Mouse (Mus musculus) forebrain, postnatal 0 days (tissue): ENCODE results near the gene Dennd1b. TPM values are rescaled to one million over a fixed set of nuclear protein-coding genes. Genes with fewer than 3 reads are reported as not detected.
A peak's percentile ranks its signal among the peaks of the same experiment; 100 is the strongest.

Experiments
- ATAC-seq: fragments of 200-750 bp; cut with Nextera tagmentation; 2 replicates; pipeline ENCODE4 v1.8.0; 2017; ENCODE audit warnings: mild to moderate bottlenecking, moderate library complexity
- DNase-seq: peaks from one replicate; pipeline ENCODE4 v3.0.0-alpha.2; 2015
- H3K27ac ChIP-seq: fragments of 300-500 bp; sonication (generic); 2 replicates; pipeline ENCODE4 v1.5.1; 2014; ENCODE audit warnings: low read depth, mild to moderate bottlenecking, antibody characterized with exemption, low read length, moderate library complexity, mixed read lengths
- H3K27me3 ChIP-seq: fragments of 300-500 bp; sonication (generic); 2 replicates; pipeline ENCODE4 v1.6.1; 2014; ENCODE audit warnings: mild to moderate bottlenecking, low read length, mixed read lengths; ENCODE audit not compliant: insufficient read depth
- H3K36me3 ChIP-seq: fragments of 300-500 bp; sonication (generic); 2 replicates; pipeline ENCODE4 v1.6.1; 2014; ENCODE audit warnings: mild to moderate bottlenecking, moderate library complexity; ENCODE audit not compliant: insufficient read depth
- H3K4me1 ChIP-seq: fragments of 300-500 bp; sonication (generic); 2 replicates; pipeline ENCODE4 v1.6.1; 2014; ENCODE audit warnings: antibody characterized with exemption; ENCODE audit not compliant: insufficient read depth
- H3K4me2 ChIP-seq: fragments of 300-500 bp; sonication (generic); 2 replicates; pipeline ENCODE4 v1.6.1; 2014; ENCODE audit warnings: low read depth, mild to moderate bottlenecking, moderate library complexity
- H3K4me3 ChIP-seq: fragments of 300-500 bp; sonication (generic); 2 replicates; pipeline ENCODE4 v1.5.1; 2014; ENCODE audit warnings: low read depth, low read length, mixed read lengths
- H3K9ac ChIP-seq: fragments of 300-500 bp; sonication (generic); 2 replicates; pipeline ENCODE4 v1.6.1; 2014; ENCODE audit warnings: mild to moderate bottlenecking
- H3K9me3 ChIP-seq: fragments of 300-500 bp; sonication (generic); 2 replicates; pipeline ENCODE4 v1.6.1; 2016; ENCODE audit warnings: low read length
- CTCF ChIP-seq: sonication (generic); IDR thresholded peaks from 2 replicates; pipeline ENCODE4 v1.5.1; 2016; ENCODE audit warnings: antibody characterized with exemption, control low read depth, low read depth
- WGBS: fragments of 180-500 bp; shearing (Covaris S2); extraction: QIAGEN DNeasy Blood & Tissue Kit; methylation state at CpG from one replicate; pipeline ENCODE4 v1.1.7; 2014; 5-methylcytosine and 5-hydroxymethylcytosine counted together
- polyA plus RNA-seq: library from polyadenylated mRNA; unstranded; fragments of >200 nt; fragmentation: Nextera tagmentation; extraction: Ambion mirVana; gene quantifications from 2 replicates; pipeline ENCODE4 v1.2.1, GENCODE M21; 2015
- total RNA-seq: library from RNA; depleted of rRNA; stranded (reverse); fragments of >200 nt; gene quantifications from 2 replicates; pipeline ENCODE4 v1.2.3, GENCODE M21; 2014

Gene Dennd1b
- total and polyA plus RNA-seq, 2 experiments from 2014 or later, result 5.6 to 12.0 TPM

DNA sequence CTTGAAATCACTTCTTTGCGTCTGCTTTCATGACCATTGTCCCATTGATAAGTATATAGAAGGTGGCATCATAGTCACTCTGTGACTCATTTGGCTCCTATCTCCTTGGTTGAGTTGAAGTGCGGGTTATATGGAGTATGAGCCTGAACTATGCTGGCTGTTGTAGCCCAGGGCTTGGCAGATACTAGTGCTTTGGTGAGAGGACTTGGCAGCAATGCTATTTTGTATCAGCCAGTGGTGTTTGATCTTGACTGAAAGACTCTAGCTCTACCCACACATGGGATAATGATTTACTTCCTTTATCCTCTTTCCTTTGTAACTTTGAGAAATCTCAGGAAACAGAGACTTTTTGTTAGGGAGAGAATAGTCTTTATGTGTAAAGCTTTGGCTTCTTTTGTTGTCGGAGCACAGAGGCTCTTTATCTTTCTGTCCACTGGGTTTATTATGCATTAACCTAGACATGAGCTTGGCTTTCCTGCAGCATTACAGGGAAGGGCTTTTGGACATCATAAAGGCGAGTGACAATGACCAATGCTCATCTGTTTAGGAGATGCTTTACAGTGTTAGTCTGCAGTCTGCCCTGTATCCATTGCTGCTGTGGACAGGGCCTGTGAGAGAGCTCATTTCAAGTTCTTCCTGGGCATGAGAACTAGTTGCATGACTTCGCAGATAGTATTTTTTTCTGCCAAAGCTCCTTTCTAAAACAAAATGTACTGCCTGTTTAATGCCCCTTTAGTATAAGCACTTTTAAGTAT, 29.3 kb downstream of the Dennd1b start:
- ATAC-seq (peak; percentile 51), DNase-seq (no peak)
- Histone ChIP-seq H3K4me1 (no peaks in the 10 kb centered on the region), H3K27ac (no peak overlapping the region), H3K4me3 (no peak overlapping the region), H3K27me3 (no peaks in the 10 kb centered on the region), H3K9me3 (no peaks in the 10 kb centered on the region), H3K36me3 (no peaks in the 10 kb centered on the region), H3K9ac (no peak overlapping the region), H3K4me2 (no peak overlapping the region)
- WGBS, result 49% methylated on average over 5 of the region's 5 CpGs
- no peak for TF ChIP-seq CTCF

DNA sequence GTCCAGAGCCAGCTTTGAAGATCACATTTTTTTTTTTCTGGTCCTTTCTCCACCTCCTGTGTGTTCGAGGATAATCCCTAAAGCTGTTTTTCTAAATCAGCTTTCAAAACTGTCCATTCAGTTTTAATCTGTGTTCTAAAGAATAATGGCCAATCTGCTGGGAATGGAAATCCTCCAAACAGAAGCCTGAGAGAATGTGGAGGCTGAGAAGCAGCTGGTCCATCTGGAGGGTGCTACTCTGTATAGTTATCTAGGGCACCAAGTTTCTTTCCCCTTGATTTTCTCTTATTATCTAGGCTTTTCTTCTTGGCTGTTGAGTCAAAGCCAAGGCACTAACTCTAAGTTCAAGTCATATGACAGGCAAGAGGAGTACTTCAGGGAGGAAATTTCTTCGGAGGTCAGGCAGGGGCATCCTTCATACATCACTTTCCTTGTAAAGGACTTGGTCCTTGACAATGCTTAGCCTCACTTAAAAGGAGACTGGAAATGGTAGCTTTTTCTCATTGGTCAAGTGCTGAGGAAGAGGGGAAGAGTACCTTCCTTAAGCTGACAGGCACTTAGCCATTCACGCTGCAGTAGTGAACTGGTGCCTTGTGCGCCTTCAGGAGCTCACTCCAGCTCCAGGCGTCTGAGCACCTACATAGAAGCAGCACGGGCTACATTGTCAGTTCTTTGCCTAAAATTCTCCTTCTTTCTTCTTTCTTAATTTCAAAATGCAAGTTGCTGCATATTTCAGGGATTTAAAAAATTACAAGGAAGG, 32.6 kb downstream of the Dennd1b start:
- no peaks in the 10 kb centered on the region for H3K36me3 ChIP-seq
- TF ChIP-seq CTCF, result no peak
- peaks cover 3% of the 10 kb centered on the region; the same call in 1 of the 2 replicates for H3K4me1 ChIP-seq
- H3K27ac ChIP-seq, result no peak overlapping the region
- DNase-seq, result peak; percentile 54
- WGBS, result 71% methylated on average over 6 of the region's 6 CpGs
- no peaks in the 10 kb centered on the region for H3K27me3 ChIP-seq
- no peak overlapping the region for H3K4me3 ChIP-seq
- H3K4me2 ChIP-seq, result no peak overlapping the region
- no peaks in the 10 kb centered on the region for H3K9me3 ChIP-seq
- H3K9ac ChIP-seq, result no peak overlapping the region
- peak; percentile 53 for ATAC-seq

DNA sequence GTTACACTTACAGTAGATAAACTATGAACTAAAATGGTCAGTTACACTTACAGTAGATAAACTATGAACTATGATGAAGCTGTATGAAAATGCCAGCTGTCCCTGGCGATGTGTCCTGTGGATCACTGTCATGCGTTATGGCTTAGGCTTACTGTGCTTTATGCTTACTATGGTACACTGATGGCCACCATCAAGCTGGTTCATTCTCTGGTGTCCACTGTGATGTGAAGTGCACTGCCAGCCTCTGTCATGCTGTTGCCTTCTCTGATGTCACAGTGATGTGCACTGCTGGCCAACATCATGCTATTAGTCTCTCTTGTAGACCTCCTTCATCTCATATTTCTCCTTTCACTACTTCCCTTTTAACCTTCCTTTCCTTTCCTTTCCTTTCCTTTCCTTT, 33.4 kb downstream of the Dennd1b start:
- Histone ChIP-seq H3K4me2 (no peak overlapping the region), H3K9ac (no peak overlapping the region), H3K36me3 (no peaks in the 10 kb centered on the region), H3K9me3 (no peaks in the 10 kb centered on the region), H3K4me1 (peaks cover 9% of the 10 kb centered on the region; the same call in 1 of the 2 replicates), H3K27me3 (no peaks in the 10 kb centered on the region), H3K4me3 (no peak overlapping the region), H3K27ac (no peak overlapping the region)
- no peak for TF ChIP-seq CTCF
- DNase-seq (no peak), ATAC-seq (no peak)
- 91% methylated on average over 2 of the region's 2 CpGs for WGBS

DNA sequence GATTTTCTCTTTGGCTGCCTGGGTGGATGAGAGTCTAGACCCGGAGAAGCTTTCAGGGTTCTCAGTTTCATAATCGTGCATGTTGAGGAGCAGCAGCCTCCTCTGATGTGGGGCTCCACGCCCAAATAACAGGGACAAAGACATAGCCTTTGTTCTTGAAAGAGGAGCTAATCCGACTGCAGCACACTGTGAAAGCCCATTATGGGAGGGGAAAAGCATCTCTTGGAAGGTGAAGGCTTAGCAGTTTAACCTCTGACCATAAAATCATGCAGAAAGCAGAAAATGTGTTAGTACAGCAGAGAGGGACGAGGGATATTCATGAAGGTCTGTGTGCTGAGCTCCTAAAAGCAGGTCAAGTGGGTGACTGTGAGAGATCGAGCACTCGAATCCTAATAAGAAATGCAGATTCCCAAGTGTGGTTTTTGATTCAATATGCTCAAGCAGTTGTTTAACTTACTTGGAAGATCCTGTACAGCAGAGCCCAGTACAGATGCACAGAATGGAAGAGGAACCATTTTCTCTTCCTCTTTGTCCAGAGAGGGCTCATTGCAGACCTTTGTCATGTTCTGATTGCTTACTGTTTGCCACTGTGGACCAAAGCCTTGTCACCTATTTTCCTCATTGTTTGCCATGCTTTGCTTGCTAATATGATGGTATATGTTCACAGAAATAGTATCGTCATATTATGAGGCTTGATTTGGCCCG, 37.6 kb downstream of the Dennd1b start:
- Histone ChIP-seq H3K9ac (peak overlapping the region; percentile 29; the same call in 1 of the 2 replicates), H3K27ac (peak overlapping the region; percentile 1; the same call in 1 of the 2 replicates), H3K9me3 (no peaks in the 10 kb centered on the region), H3K4me2 (peak overlapping the region; percentile 16), H3K27me3 (no peaks in the 10 kb centered on the region), H3K4me3 (no peak overlapping the region), H3K36me3 (no peaks in the 10 kb centered on the region), H3K4me1 (peaks cover 9% of the 10 kb centered on the region; the same call in 1 of the 2 replicates)
- DNase-seq (peak; percentile 59), ATAC-seq (peak; percentile 83)
- TF ChIP-seq CTCF, result no peak
- WGBS, result 14% methylated on average over 9 of the region's 9 CpGs

DNA sequence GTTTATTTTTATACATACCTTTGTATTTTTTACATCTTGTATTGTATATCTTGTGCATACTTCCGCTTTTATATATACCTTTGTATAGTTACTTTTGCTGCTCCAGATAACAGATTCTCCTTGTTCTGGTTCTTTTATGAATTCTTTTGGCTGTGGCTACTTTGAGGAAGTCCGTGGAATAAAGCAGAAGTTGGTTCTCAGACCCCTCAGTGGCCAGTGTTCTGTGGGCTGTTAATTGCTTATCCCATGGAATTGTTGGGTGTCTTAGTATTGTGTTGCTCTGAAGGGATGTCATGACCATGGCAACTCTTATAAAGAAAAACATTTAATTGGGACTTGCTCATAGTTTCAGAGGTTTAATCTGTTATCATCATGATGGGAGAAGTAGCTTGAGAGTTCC, 40.3 kb downstream of the Dennd1b start:
- no peaks in the 10 kb centered on the region for H3K36me3 ChIP-seq
- H3K4me2 ChIP-seq, result no peak overlapping the region
- ATAC-seq, result no peak
- H3K27ac ChIP-seq, result no peak overlapping the region
- no peak for TF ChIP-seq CTCF
- H3K4me1 ChIP-seq, result peaks cover 9% of the 10 kb centered on the region; the same call in 1 of the 2 replicates
- 67% methylated on average over 2 of the region's 2 CpGs for WGBS
- no peak for DNase-seq
- no peaks in the 10 kb centered on the region for H3K9me3 ChIP-seq
- no peak overlapping the region for H3K9ac ChIP-seq
- no peaks in the 10 kb centered on the region for H3K27me3 ChIP-seq
- H3K4me3 ChIP-seq, result no peak overlapping the region

DNA sequence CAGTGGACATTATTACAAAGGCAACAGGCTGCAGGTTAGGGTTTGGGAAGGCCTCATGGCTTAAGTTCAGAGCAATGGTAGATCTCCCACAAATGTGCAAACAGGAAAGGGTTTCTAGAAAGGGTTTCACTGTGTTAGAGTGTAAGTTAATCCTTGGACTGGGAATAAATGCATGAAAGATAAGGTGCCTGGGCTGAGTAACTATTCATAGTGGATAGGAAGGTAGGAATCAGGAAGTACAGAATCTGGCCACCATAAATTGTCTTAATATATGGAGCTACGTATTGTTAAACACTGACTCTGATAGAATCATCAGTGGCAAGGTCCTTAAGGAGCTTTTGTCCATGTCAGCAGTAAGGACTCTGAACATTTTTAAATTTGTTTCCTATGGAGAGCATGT, 42.8 kb downstream of the Dennd1b start:
- ATAC-seq (no peak), DNase-seq (no peak)
- TF ChIP-seq CTCF, result no peak
- Histone ChIP-seq H3K4me3 (no peak overlapping the region), H3K27ac (no peak overlapping the region), H3K9me3 (no peaks in the 10 kb centered on the region), H3K4me1 (peaks cover 4% of the 10 kb centered on the region; the same call in 1 of the 2 replicates), H3K36me3 (no peaks in the 10 kb centered on the region), H3K4me2 (no peak overlapping the region), H3K27me3 (no peaks in the 10 kb centered on the region), H3K9ac (no peak overlapping the region)
- 93% methylated on average over 1 of the region's 1 CpGs for WGBS
